Mouse (Mus musculus) cortical plate, adult 2 months (tissue): ENCODE data around the gene Tube1.
"Not testable (repeated sequence)": the region's sequence is repeated elsewhere in the genome, so short reads cannot be mapped to it uniquely, and the experiment has no call there.

Experiments used
- CTCF ChIP-seq: fragments of 200-500 bp; IDR thresholded peaks from 2 replicates; pipeline ENCODE4 v1.5.1; 2011; ENCODE audit warnings: mild to moderate bottlenecking, control low read depth, low read length; ENCODE audit not compliant: insufficient read depth; ENCODE audit errors: extremely low read depth
- POLR2A ChIP-seq: fragments of 200-500 bp; IDR thresholded peaks from 2 replicates; pipeline ENCODE4 v1.6.1; 2011; ENCODE audit warnings: mild to moderate bottlenecking, low read length, control low read depth; ENCODE audit not compliant: insufficient read depth; ENCODE audit errors: extremely low read depth

- TF ChIP-seq POLR2A, CTCF: not testable (repeated sequence)
These were observed 64.4 kb downstream of the Tube1 start for GRCm38 (mm10) chr10:39198216-39198615.
